Mouse (Mus musculus) MN1 (cell line): ENCODE results near the gene Mr1.

Source experiments
- DNase-seq: peaks from one replicate; pipeline ENCODE4 v3.0.0-alpha.2; 2016; ENCODE audit warnings: low spot score

Mr1 gene

GRCm38 (mm10) chr1:155127429-155127934, 19.1 kb downstream of the Mr1 start:
- DNase-seq: no peak

GRCm38 (mm10) chr1:155126716-155127115, 19.9 kb downstream of the Mr1 start:
- DNase-seq: peak; percentile 37

DNA sequence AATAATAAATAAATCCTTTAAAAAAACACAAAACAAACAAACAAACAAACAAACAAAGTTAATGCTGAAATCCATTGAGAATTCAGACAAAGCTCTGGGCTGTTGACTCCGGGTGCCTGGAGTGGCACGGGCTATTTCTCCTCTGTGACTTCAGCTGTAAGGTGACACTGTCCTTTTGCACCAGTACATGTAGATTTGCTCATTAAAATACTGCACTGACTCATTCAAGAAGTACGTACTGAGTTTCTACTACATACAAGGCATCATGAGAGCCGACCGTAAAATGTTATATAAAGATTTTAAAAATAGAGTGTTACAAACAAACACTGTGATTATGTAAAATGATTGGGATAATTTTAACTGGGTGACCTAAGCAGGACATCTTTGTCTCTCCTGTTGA, 22.2 kb downstream of the Mr1 start:
- DNase-seq: no peak

DNA sequence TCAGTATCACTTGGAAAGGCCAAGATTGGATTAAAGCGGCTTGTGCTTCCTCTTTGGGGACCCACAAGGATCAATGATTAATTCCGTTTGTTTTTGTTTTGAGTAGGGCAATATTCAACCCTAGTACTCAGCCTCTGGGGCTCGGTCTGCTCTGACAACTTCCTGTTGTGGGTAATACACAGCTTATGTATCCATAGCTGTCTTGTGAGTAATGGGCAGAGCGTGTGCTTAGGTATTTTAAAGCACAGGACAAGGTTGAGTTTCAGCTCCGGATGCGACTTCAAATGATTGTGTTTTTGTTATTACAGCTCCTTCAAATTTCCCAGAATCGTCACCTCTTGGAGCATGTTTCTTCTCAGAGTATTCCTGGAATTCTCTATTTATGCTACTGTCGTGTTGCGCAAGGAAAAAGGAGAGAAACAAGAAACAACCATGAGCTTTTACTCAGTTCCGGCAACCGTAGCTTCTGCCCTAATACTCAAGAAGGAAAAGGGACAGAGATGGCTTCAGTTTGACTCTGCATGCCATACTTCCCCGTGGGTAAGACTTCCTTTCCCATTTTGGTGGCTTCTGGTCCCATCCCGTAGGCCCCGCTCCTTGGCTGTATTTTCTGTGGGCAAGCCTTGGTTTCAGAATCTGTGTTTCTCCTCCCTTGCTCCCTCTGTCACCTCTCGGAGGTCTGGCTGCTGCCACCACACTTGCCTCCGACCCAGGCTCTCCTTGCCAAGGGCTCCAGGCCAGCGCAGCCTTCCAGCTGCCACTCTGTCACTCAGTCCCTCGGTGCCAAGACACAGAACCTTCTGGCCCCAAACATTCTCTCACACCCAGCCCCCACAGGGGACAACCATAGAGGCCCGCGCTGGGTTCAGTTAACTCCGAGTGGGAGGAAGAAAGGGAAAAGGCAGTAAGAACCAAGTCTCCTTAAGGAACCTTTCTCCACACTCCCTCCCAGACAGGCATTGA, 24.4 kb downstream of the Mr1 start:
- no peak for DNase-seq

DNA sequence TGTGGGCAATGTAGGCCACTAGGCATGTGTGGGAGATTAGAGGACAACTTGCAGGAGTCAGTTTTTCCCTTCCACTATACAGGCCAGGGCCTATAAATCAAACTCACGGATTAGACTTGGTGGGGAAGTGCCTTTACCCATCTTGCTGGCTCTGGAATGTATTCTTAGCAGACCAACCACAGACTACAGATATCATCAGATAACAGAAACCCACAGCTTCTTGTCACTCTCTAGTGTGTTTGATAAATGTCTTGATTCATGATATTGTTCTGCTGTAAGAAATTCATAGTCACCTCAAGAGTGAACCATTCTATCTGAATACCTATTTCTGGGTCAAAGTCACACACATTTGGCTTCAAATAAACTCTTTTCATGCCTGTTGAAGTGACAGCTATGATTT, 26.9 kb downstream of the Mr1 start:
- no peak for DNase-seq

- no peak for DNase-seq
Measured at GRCm38 (mm10) chr1:155113946-155114345, 32.7 kb downstream of the Mr1 start.

GRCm38 (mm10) chr1:155112875-155113274, 33.7 kb downstream of the Mr1 start:
- no peak for DNase-seq

DNA sequence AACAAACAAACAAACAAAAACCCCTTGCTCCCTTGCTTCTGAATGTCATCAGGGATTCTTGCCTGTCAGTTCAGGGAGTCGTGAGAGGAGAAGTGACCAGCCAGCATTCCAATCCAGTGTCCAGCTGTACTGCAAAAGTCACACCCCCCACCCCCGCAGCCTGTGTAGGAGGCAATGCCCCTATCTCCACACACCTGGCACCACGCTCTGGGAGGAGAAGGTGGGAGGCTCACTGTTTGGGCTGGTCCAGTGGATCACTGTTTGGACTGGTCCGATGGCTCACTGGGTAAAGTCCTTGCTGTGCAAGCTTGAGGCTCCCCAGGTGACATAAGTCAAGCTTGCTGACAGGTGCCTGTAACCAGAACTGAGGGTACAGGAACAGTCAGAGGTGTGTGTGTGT, 34.5 kb downstream of the Mr1 start:
- no peak for DNase-seq

GRCm38 (mm10) chr1:155111491-155111890, 35.1 kb downstream of the Mr1 start:
- DNase-seq: no peak

GRCm38 (mm10) chr1:155109387-155110350, 36.9 kb downstream of the Mr1 start:
- peak; percentile 34 for DNase-seq

DNA sequence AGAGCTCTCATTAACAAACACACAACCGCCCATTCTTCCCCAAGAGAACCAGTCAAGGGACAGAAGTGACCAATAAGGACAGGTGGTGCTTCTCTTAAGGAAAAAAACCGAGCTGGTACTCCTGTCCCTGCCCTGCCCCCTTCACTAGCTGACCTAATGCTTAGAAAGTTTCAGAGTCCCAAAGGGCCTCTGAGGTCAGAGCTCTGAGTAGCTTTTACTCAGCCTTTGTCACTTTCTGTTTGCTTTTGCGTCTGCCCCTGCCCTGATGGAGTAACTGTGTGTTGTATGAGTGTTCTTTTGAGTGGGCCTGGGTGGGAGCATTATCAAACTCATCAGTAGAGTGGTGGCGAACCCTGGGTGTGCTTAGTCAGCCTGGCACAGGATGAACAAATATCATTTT, 38.2 kb downstream of the Mr1 start:
- DNase-seq: peak; percentile 73

DNA sequence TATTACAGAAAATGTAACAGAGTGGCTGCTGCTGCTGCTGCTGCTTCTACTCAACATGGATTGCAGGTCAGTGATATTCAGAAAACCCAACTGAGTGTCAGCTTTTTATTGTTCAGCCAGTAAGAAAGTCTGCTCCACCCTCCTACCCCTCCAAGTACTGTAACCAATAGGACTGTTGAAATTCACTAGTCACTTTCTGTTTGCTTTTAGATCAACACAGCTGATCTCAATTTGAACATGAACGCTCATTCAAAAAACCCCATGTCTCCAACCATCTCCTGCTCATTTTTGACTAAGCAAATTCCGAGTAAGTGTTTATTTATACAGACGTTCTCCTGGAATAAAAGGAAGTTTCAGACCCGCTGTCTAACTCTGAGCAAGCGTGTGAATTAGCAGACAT, 38.8 kb downstream of the Mr1 start:
- DNase-seq: no peak

DNA sequence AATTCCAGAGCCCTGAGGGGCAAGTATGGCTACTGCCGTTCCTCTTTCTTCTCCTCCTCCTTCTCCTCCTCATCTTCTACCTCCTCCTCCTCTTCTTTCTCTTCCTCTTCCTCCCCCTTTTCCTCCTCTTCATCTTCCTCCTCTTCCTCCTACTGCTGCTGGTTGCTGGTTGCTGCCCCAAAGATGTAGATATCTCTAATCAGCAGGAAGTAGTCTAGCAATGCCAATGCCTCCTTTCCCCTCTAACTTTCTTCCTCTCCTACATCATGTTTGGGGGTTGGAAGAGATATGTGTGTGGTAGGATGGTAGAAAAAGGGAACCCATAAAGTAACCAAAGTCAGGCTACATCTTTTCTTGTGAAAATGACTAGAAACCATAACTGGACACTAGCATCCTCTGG, 40.3 kb downstream of the Mr1 start:
- no peak for DNase-seq

DNA sequence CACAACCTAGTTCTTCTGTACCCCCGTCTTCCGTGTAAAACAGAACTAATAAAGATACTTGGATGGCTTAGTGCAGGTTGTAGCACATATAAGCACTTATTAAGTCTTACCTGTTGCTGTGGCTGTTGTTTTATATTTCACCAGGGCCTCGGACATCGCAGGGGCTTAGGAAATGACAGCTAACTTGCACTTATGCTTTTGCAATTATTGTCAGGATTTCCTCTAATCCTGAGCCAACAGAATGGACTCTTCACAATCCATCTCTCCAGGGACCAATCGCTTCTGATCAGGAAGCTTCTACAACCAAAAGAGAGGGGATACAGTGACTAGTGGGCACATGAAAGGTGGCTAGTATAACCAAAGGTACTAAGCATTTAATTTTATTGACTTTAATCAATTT, 42.6 kb downstream of the Mr1 start:
- no peak for DNase-seq

GRCm38 (mm10) chr1:155102631-155103030, 44.0 kb downstream of the Mr1 start:
- no peak for DNase-seq

DNA sequence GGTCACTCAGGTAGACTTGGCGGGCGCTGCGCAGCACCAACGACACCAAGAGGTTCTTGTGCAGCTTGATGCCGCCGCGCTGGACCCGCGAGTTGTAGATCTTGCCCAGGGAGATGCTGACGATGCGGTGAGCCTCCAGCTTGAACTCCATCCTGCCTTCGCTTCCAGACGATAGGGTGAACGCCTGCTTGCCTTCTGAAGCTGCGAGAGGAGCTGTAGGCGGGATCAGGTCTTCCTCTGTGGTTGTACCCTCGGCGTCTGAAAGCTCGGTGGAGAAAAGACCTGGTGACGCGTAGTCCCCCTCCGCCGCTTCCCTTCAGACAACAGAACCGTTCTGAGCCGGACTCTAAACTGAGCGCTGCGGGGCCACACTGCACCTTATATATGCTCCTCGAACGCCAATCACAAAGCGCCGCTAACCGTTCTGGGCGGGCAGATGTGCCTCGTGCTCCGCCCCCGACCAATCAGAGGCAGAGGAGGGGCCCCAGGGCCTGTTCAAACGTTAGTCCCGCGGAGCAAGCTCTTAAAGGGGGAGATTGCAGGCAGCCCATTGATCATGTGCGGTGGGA, 47.2 kb downstream of the Mr1 start, which contains the start of gene Ier5:
TSS of gene Ier5 (minus strand) at position 357 of the 569 bp plus-strand sequence.
- peak; percentile 98 for DNase-seq

- DNase-seq: peak; percentile 63
Measured at GRCm38 (mm10) chr1:155098486-155099279, 47.9 kb downstream of the Mr1 start.

DNA sequence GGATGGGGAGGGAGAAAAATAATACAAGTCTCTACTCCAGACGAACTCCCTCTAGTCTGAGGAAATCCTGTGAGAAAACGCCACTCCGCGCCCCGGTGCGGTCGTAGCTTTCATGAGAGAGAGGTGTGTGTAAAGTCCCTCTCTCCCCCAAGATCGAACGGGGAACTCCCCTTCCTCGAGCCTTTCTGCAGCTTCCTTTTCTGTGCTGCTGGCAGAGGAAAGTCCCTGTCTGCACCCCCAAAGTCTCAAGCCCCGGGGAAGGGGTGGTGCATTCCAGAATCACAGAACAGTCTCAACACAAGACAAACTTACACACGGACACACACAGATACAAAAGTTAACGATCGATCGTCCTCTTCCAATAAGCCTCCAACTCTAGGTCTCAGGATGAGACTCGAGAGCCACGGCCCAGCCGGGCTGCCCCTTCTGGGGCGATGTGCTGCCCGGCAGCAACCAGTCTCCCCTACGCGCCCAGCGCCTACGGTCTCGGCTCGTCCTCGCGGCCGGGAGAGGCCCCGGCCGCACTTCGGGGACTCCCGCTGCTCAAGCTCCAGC, 48.6 kb downstream of the Mr1 start:
- DNase-seq: peak; percentile 67

- DNase-seq: peak; percentile 56
Measured at GRCm38 (mm10) chr1:155097354-155097753, 49.3 kb downstream of the Mr1 start.

DNA sequence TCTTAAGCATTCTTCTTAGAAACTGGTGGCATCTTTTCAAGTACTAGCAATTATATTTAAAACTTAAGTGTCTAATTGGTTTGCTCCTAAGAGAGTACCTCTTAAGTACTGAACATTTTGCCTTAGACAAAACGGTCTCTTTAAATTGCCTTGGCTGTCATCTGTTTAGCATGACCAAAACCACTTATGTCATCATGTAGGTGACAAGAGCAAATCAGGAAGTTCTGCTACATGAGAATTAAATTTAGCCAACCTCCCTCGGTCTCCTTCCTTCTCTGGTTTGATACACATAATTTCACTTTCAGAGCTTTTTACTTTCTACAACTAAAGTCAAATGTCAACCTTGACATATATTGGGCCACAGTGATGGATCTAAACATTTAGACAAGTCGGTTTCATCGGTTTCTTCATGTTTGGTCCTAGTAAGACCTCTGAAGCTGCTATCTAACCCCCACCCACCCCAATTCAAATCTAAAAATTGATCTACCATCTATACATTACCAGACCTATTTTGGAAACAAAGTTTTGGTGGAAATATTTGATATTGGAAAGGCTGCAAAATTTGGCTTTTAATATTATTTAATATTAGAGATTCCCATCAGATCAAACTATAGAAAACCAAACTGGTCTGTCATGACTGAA, 49.9 kb downstream of the Mr1 start:
- DNase-seq: peak; percentile 36
